Mouse (Mus musculus): ENCODE data around the gene Gm48551. TPM values are rescaled to one million over a fixed set of nuclear protein-coding genes. Genes with fewer than 3 reads are reported as not detected.

Gene Gm48551
- polyA plus RNA-seq, 1 experiment, result 2.1 TPM

- Histone ChIP-seq H3K27ac (ENCODE audit: insufficient read depth, low read depth, low read length) (peak within 1 kb of the TSS; percentile 26), H3K4me1 (ENCODE audit: control insufficient read depth, insufficient read depth, low read length) (peaks cover 16% of the 10 kb centered on the region; the same call in 1 of the 2 replicates), H3K27me3 (replicated peaks; ENCODE audit: control insufficient read depth, insufficient read depth, low read length) (no peaks in the 10 kb centered on the region), H3K4me3 (ENCODE audit: insufficient read depth, low read depth, low read length) (peak within 1 kb of the TSS; percentile 79), H3K36me3 (ENCODE audit: control insufficient read depth, insufficient read depth, low read length) (no peaks in the 10 kb centered on the region)
- DNase-seq, result no peak
- TF ChIP-seq POLR2A (IDR thresholded peaks at IDR 0.05; ENCODE audit: low read depth, low read length), result peak; percentile 25
- TF ChIP-seq CTCF (conservative IDR thresholded peaks at IDR 0.05; ENCODE audit: insufficient read depth, insufficient read length, low read depth, low read length), result no peak
- 1% methylated on average over 51 of the region's 59 CpGs for whole genome bisulfite sequencing
These were observed 6.3 kb upstream of the Gm48551 start, which contains the start of gene Fzr1 for GRCm38 (mm10) chr10:81377793-81378552. Fzr1 (minus strand) TSS chr10:81378516.

- peak overlapping the region; percentile 49 for H3K4me3 ChIP-seq (ENCODE audit: insufficient read depth, low read depth, low read length)
- no peaks in the 10 kb centered on the region for H3K36me3 ChIP-seq (ENCODE audit: control insufficient read depth, insufficient read depth, low read length)
- no peaks in the 10 kb centered on the region for H3K27me3 ChIP-seq (replicated peaks; ENCODE audit: control insufficient read depth, insufficient read depth, low read length)
- H3K27ac ChIP-seq (ENCODE audit: insufficient read depth, low read depth, low read length), result no peak overlapping the region; the same call in 1 of the 2 replicates
- peak; percentile 100 for DNase-seq
- H3K4me1 ChIP-seq (ENCODE audit: control insufficient read depth, insufficient read depth, low read length), result peaks cover 16% of the 10 kb centered on the region; the same call in 1 of the 2 replicates
- WGBS, result under 1% methylated on average over 46 of the region's 46 CpGs
- TF ChIP-seq CTCF (conservative IDR thresholded peaks at IDR 0.05; ENCODE audit: insufficient read depth, insufficient read length, low read depth, low read length) (no peak), POLR2A (IDR thresholded peaks at IDR 0.05; ENCODE audit: low read depth, low read length) (no peak)
These were observed 5.6 kb upstream of the Gm48551 start for GRCm38 (mm10) chr10:81378553-81379182.

- Histone ChIP-seq H3K4me3 (ENCODE audit: insufficient read depth, low read depth, low read length) (peak overlapping the region; percentile 49; the same call in 1 of the 2 replicates), H3K27ac (ENCODE audit: insufficient read depth, low read depth, low read length) (no peak overlapping the region), H3K36me3 (ENCODE audit: control insufficient read depth, insufficient read depth, low read length) (no peaks in the 10 kb centered on the region), H3K4me1 (ENCODE audit: control insufficient read depth, insufficient read depth, low read length) (peaks cover 16% of the 10 kb centered on the region; the same call in 1 of the 2 replicates), H3K27me3 (replicated peaks; ENCODE audit: control insufficient read depth, insufficient read depth, low read length) (no peaks in the 10 kb centered on the region)
- TF ChIP-seq CTCF (conservative IDR thresholded peaks at IDR 0.05; ENCODE audit: insufficient read depth, insufficient read length, low read depth, low read length), result no peak
- no peak for TF ChIP-seq POLR2A (IDR thresholded peaks at IDR 0.05; ENCODE audit: low read depth, low read length)
- 57% methylated on average over 3 of the region's 3 CpGs for WGBS
- DNase-seq, result no peak
These were observed 5.1 kb upstream of the Gm48551 start for GRCm38 (mm10) chr10:81379183-81379553.

GRCm38 (mm10) chr10:81379809-81380378 is 4.4 kb upstream of the Gm48551 start:
- H3K36me3 ChIP-seq (ENCODE audit: control insufficient read depth, insufficient read depth, low read length), result no peaks in the 10 kb centered on the region
- TF ChIP-seq POLR2A (IDR thresholded peaks at IDR 0.05; ENCODE audit: low read depth, low read length) (no peak), CTCF (conservative IDR thresholded peaks at IDR 0.05; ENCODE audit: insufficient read depth, insufficient read length, low read depth, low read length) (no peak)
- 85% methylated on average over 6 of the region's 6 CpGs for WGBS
- DNase-seq, result no peak
- no peaks in the 10 kb centered on the region for H3K27me3 ChIP-seq (replicated peaks; ENCODE audit: control insufficient read depth, insufficient read depth, low read length)
- peaks cover 17% of the 10 kb centered on the region; the same call in 1 of the 2 replicates for H3K4me1 ChIP-seq (ENCODE audit: control insufficient read depth, insufficient read depth, low read length)
- no peak overlapping the region for H3K4me3 ChIP-seq (ENCODE audit: insufficient read depth, low read depth, low read length)
- H3K27ac ChIP-seq (ENCODE audit: insufficient read depth, low read depth, low read length), result no peak overlapping the region

GRCm38 (mm10) chr10:81382039-81382438 is 2.2 kb upstream of the Gm48551 start:
- H3K4me1 ChIP-seq (ENCODE audit: control insufficient read depth, insufficient read depth, low read length), result peaks cover 18% of the 10 kb centered on the region; the same call in 1 of the 2 replicates
- H3K4me3 ChIP-seq (ENCODE audit: insufficient read depth, low read depth, low read length), result no peak overlapping the region
- no peaks in the 10 kb centered on the region for H3K36me3 ChIP-seq (ENCODE audit: control insufficient read depth, insufficient read depth, low read length)
- TF ChIP-seq CTCF (conservative IDR thresholded peaks at IDR 0.05; ENCODE audit: insufficient read depth, insufficient read length, low read depth, low read length) (no peak), POLR2A (IDR thresholded peaks at IDR 0.05; ENCODE audit: low read depth, low read length) (no peak)
- H3K27ac ChIP-seq (ENCODE audit: insufficient read depth, low read depth, low read length), result no peak overlapping the region
- 64% methylated on average over 5 of the region's 5 CpGs for WGBS
- DNase-seq, result no peak
- H3K27me3 ChIP-seq (replicated peaks; ENCODE audit: control insufficient read depth, insufficient read depth, low read length), result no peaks in the 10 kb centered on the region

- under 1% methylated on average over 19 of the region's 19 CpGs for WGBS
- no peak for TF ChIP-seq POLR2A (IDR thresholded peaks at IDR 0.05; ENCODE audit: low read depth, low read length)
- TF ChIP-seq CTCF (conservative IDR thresholded peaks at IDR 0.05; ENCODE audit: insufficient read depth, insufficient read length, low read depth, low read length), result no peak
These were observed 328 bp downstream of the Gm48551 start for GRCm38 (mm10) chr10:81384605-81384982.

More at GRCm38 (mm10) chr10:81384605-81384982, 328 bp downstream of the Gm48551 start:
- H3K4me3 ChIP-seq (ENCODE audit: insufficient read depth, low read depth, low read length), result peak overlapping the region; percentile 92
- no peaks in the 10 kb centered on the region for H3K27me3 ChIP-seq (replicated peaks; ENCODE audit: control insufficient read depth, insufficient read depth, low read length)
- peak overlapping the region; percentile 52; the same call in 1 of the 2 replicates for H3K27ac ChIP-seq (ENCODE audit: insufficient read depth, low read depth, low read length)
- DNase-seq, result no peak
- peaks cover 10% of the 10 kb centered on the region; the same call in 1 of the 2 replicates for H3K4me1 ChIP-seq (ENCODE audit: control insufficient read depth, insufficient read depth, low read length)
- no peaks in the 10 kb centered on the region for H3K36me3 ChIP-seq (ENCODE audit: control insufficient read depth, insufficient read depth, low read length)
